Mouse (Mus musculus) brown adipose tissue, adult 24 weeks (tissue): ENCODE results near the gene Auts2. TPM values are rescaled to one million over a fixed set of nuclear protein-coding genes. Genes with fewer than 3 reads are reported as not detected.

Source experiments
- H3K27ac ChIP-seq: fragments of 200-500 bp; replicated peaks from 2 replicates; pipeline ENCODE4 v1.5.1; 2012; ENCODE audit warnings: low read depth, mild to moderate bottlenecking, low read length
- H3K4me1 ChIP-seq: fragments of 200-500 bp; 2 replicates; pipeline ENCODE4 v1.6.1; 2012; ENCODE audit warnings: low read length, mixed read lengths; ENCODE audit not compliant: control insufficient read depth, insufficient read depth, insufficient read length
- H3K4me3 ChIP-seq: fragments of 200-500 bp; 2 replicates; pipeline ENCODE4 v1.5.1; 2012; ENCODE audit warnings: low read depth, mild to moderate bottlenecking, low read length, moderate library complexity; ENCODE audit not compliant: insufficient read depth
- polyA plus RNA-seq: library from polyadenylated mRNA; stranded (reverse); fragments of >200 nt; gene quantifications from 2 replicates; pipeline ENCODE4 v1.2.4, GENCODE M21; 2012; ENCODE audit not compliant: missing spikeins, insufficient read depth, insufficient read length

Gene Auts2
- polyA plus RNA-seq, 1 experiment: 2.4 TPM

- Histone ChIP-seq H3K4me3 (no peak overlapping the region), H3K27ac (no peak overlapping the region), H3K4me1 (no peaks in the 10 kb centered on the region)
Measured at GRCm38 (mm10) chr5:131548932-131549563, 994.1 kb downstream of the Auts2 start.

DNA sequence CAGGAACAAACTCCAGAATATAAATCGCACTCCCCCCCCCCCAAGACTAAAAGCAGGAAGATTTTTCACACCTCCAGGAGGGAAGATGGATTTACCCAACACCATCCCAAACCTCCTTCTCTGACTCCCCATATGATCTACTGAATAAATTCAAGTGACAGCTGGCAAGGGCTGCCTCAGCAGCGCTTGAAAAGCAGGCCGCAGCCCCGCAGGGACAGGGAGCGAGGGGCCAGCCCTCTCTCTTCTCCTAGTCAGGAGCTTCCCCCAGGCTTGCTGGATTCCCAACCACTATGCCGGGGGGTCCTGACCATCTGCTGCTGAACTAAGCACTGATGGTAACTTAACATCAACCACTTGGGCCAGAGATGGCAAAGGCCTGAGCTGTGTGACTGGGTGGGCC, 995.2 kb downstream of the Auts2 start:
- Histone ChIP-seq H3K27ac (no peak overlapping the region), H3K4me1 (no peaks in the 10 kb centered on the region), H3K4me3 (no peak overlapping the region)

DNA sequence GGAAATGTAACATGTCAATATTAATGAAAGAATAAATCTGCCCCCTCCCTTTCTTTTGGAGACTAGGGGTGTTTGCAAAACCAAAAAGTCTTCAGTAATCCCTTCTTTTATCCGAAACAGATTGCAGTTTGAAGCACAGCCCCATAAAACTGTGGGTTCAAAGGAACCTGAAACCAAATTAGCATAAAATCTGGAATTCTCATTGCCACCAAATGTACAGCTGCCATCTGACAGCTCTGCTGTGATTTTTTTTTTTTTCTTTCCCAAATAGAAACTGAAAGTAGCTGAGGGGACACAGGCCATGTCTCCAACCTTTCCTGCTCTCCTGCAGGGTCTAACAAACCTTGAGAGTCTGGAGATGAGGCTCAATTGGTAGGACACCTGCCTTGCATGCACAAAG, 996.7 kb downstream of the Auts2 start:
- no peak overlapping the region for H3K4me3 ChIP-seq
- no peak overlapping the region for H3K27ac ChIP-seq
- H3K4me1 ChIP-seq: no peaks in the 10 kb centered on the region

DNA sequence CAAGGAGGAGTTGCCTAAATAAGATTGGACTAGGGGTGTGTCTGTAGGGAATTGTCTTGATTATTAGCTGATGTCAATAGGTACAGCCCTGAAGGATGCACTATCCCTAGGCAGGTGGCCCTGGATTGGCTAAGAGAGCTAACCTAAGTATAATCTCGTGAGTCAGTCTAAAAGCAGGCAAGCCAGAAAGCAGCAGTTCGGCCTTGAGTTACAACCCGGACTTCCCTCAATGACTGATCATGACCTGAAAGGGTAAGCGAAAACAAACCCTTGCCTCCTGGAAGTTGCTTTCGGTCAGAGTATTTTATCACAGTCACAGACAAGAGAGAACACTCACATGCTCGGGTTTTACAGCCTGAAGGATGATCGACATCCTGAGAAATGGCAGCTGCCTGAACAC, 998.8 kb downstream of the Auts2 start:
- no peaks in the 10 kb centered on the region for H3K4me1 ChIP-seq
- H3K4me3 ChIP-seq: no peak overlapping the region

DNA sequence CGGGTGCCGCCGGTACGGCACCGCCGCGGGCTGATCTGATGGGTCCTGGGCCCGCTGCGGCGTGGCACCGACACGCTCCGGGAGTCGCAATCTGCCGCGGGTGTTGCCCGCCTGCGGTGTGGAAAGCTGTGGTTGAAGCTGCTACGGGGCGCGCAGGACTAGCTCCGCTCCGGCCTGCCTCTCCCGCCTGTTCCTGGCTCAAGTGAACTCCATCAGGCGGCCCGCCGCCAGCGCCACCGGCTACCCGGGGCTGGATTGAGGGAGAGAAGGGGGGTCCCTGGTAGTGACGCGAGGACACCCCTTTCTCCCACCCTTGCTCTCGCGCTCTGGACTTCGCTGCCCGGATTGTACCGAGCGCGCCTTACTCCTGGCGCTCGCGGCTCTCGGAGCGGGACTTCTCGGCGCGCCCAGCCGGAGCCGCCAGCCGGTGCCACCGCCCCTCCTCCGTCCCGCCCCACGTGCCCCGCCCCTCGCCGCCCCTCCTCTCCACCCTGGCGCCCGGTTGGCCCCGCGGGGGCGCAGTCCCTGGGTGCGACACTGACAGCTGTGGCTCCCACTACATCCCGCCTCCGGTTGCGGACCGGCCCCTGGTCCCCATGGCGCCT, 1004.7 kb downstream of the Auts2 start:
- 0 out of 2 replicates have a peak, but pooled peaks cover 2% of the 10 kb centered on the region for H3K4me1 ChIP-seq
- peak overlapping the region; percentile 98 for H3K4me3 ChIP-seq
- peak overlapping the region; percentile 78 for H3K27ac ChIP-seq

More for the DNA sequence above, 998.8 kb downstream of the Auts2 start:
- H3K27ac ChIP-seq: no peak overlapping the region

- Histone ChIP-seq H3K4me3 (peak overlapping the region; percentile 98), H3K27ac (peak overlapping the region; percentile 78), H3K4me1 (0 out of 2 replicates have a peak, but pooled peaks cover 2% of the 10 kb centered on the region)
Measured at GRCm38 (mm10) chr5:131537831-131538310, 1005.3 kb downstream of the Auts2 start.

- H3K27ac ChIP-seq: peak overlapping the region; percentile 47
- H3K4me3 ChIP-seq: peak overlapping the region; percentile 98
- H3K4me1 ChIP-seq: 0 out of 2 replicates have a peak, but pooled peaks cover 2% of the 10 kb centered on the region
Measured at GRCm38 (mm10) chr5:131537155-131537830, 1005.9 kb downstream of the Auts2 start.

DNA sequence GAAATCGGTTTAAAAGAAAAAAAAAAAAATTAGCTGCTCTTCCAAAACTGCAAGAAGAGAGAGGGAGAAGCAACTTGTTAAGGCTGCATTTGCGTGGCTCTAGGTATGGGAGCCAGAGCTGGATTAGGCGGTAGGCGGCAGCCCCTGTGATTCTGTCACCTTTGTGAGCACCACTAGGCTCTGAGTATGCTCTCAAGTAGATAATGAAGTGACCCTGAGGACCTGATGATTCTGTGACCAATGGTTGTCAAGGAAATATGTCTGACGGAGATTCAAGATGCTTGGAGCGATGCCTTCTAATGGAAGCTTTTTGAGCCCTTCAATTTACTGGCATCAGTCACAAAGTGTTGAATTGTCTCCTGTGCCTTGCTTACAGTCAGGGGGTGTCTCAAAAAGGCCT, 1007.4 kb downstream of the Auts2 start:
- Histone ChIP-seq H3K4me1 (0 out of 2 replicates have a peak, but pooled peaks cover 2% of the 10 kb centered on the region), H3K27ac (no peak overlapping the region), H3K4me3 (no peak overlapping the region)

GRCm38 (mm10) chr5:131533815-131534214, 1009.3 kb downstream of the Auts2 start:
- 0 out of 2 replicates have a peak, but pooled peaks cover 2% of the 10 kb centered on the region for H3K4me1 ChIP-seq
- no peak overlapping the region for H3K4me3 ChIP-seq
- no peak overlapping the region for H3K27ac ChIP-seq

GRCm38 (mm10) chr5:131531744-131532552, 1011.2 kb downstream of the Auts2 start:
- no peak overlapping the region for H3K27ac ChIP-seq
- no peak overlapping the region for H3K4me3 ChIP-seq
- H3K4me1 ChIP-seq: 0 out of 2 replicates have a peak, but pooled peaks cover 2% of the 10 kb centered on the region

DNA sequence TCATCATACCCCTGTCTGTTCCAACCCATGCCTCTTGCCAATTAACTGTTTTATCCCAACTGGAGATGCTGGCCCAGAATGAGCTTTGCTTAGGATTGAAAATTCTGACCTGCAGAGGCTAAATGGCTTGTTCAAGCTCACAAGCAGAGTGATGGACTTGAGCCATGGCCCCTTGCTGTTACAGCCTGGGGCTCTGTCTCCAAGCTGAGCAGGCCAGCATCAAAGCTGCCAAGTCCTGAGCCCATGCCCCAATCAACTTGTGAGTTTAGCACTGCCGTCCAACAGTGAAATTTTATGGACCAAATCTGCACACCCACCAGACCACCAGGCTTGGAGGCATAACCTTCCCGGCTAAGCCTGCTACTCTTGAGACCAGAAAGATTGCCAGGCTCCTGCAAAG, 1012.3 kb downstream of the Auts2 start:
- Histone ChIP-seq H3K4me3 (no peak overlapping the region), H3K4me1 (0 out of 2 replicates have a peak, but pooled peaks cover 2% of the 10 kb centered on the region)

GRCm38 (mm10) chr5:131526666-131527065, 1016.5 kb downstream of the Auts2 start:
- H3K27ac ChIP-seq: no peak overlapping the region
- H3K4me3 ChIP-seq: no peak overlapping the region
- H3K4me1 ChIP-seq: no peaks in the 10 kb centered on the region

More for the DNA sequence above, 1012.3 kb downstream of the Auts2 start:
- H3K27ac ChIP-seq: no peak overlapping the region

- no peak overlapping the region for H3K4me3 ChIP-seq
- H3K4me1 ChIP-seq: no peaks in the 10 kb centered on the region
- H3K27ac ChIP-seq: no peak overlapping the region
Measured at GRCm38 (mm10) chr5:131524900-131525465, 1018.2 kb downstream of the Auts2 start.

DNA sequence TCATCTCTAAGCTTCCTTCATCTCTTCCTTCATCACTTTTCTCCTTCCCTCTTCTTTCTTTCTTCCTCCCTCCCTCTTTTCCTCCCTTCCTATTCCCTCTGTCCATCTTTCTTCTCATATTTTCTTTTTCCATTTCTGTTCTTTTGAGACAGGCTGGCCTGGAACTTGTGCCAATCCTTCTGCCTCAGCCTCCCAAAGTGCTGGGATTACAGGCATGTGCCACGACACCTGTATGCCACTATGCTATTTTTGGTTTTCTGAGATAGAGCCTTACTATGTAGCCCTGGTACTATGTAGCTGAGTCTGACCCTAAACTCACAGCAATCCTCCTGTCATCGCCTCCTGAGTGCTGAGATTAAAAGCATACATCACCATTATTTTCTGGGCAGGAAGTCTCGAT, 1023.6 kb downstream of the Auts2 start:
- Histone ChIP-seq H3K27ac (no peak overlapping the region), H3K4me3 (no peak overlapping the region), H3K4me1 (peaks cover 20% of the 10 kb centered on the region)
